Mouse (Mus musculus): ENCODE results near the gene Osr1.

GRCm38 (mm10) chr12:9579301-9580030 lies 9.6 kb downstream of the Osr1 start:
- no peak for TF ChIP-seq CTCF (IDR thresholded peaks at IDR 0.05; ENCODE audit: low read depth, low read length)
- no peak for TF ChIP-seq POLR2A (IDR thresholded peaks at IDR 0.05; ENCODE audit: borderline replicate concordance, low read depth, low read length)
